Mouse (Mus musculus) thymus, adult 2 months (tissue): Measurements from ENCODE around the gene Pla1a.

Experiments
- CTCF ChIP-seq: fragments of 200-500 bp; IDR thresholded peaks from 2 replicates; pipeline ENCODE4 v1.5.1; 2012; ENCODE audit warnings: mild to moderate bottlenecking, control low read depth, low read length, moderate library complexity, borderline replicate concordance; ENCODE audit not compliant: control insufficient read depth, poor library complexity, insufficient read depth; ENCODE audit errors: extremely low read depth
- POLR2A ChIP-seq: fragments of 200-500 bp; IDR thresholded peaks from 2 replicates; pipeline ENCODE4 v1.6.1; 2012; ENCODE audit warnings: mild to moderate bottlenecking, low read length, control low read depth, moderate library complexity; ENCODE audit not compliant: control insufficient read depth, poor library complexity, insufficient read depth; ENCODE audit errors: extremely low read depth

- TF ChIP-seq CTCF (no peak), POLR2A (no peak)
Observed at GRCm38 (mm10) chr16:38455511-38456418, 22.8 kb upstream of the Pla1a start, which contains the start of gene Cd80.
